Mouse (Mus musculus): ENCODE data around the gene Mogat2. TPM values are rescaled to one million over a fixed set of nuclear protein-coding genes. Genes with fewer than 3 reads are reported as not detected.

Mogat2 gene
- polyA plus RNA-seq, 1 experiment = 0.10 TPM

DNA sequence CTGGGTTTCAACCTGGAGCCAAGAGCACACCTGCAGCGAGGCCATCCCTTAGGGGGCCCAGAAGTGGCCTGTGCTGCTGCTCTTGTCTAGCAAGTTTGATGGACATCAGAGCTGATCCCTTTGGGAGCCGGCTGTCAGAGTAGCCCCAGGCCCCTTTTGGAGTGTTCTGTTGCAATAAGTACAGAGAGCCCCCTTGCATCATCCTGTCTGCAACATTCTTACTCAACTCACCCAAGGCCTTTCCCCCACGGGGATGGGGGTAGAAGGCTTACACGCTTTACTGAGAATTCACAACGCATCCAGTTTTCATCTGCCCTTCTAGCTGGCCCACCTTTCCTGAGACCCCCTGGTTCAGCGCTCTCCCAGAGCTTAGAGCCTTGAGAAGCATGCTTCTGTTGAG, 49.8 kb downstream of the Mogat2 start:
- TF ChIP-seq CTCF (IDR thresholded peaks at IDR 0.05; ENCODE audit: extremely low read depth, insufficient read depth, low read length) = no peak
- TF ChIP-seq POLR2A (IDR thresholded peaks at IDR 0.05; ENCODE audit: extremely low read depth, insufficient read depth, low read length) = no peak
- Histone ChIP-seq H3K4me3 (ENCODE audit: insufficient read depth, low read length) (no peak overlapping the region), H3K4me1 (ENCODE audit: control insufficient read depth, insufficient read depth, low read length) (no peaks in the 10 kb centered on the region), H3K27ac (ENCODE audit: insufficient read depth, low read length) (no peak overlapping the region)

DNA sequence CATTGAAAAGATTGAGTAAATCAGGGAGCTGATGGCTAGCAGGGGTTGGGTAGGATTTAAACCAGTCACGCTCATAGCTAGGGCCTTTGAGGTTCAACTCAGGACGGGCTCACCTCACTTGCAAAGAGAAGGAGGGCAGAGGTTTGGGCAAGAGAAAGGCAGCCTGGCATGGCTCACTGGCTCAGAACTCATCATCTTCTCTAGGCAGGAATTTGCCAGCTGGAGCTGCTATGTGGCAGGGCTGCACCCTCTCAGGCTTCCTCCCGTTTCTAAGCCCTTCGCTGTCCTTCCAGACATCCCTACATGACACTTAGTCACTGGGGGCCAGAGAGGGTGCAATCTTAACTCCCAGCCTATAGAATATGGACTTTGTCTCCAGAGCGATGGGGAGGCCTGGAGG, 51.0 kb downstream of the Mogat2 start:
- Histone ChIP-seq H3K4me3 (ENCODE audit: insufficient read depth, low read length) (no peak overlapping the region), H3K27ac (ENCODE audit: insufficient read depth, low read length) (no peak overlapping the region)
- TF ChIP-seq CTCF (IDR thresholded peaks at IDR 0.05; ENCODE audit: extremely low read depth, insufficient read depth, low read length) (no peak), POLR2A (IDR thresholded peaks at IDR 0.05; ENCODE audit: extremely low read depth, insufficient read depth, low read length) (no peak)

DNA sequence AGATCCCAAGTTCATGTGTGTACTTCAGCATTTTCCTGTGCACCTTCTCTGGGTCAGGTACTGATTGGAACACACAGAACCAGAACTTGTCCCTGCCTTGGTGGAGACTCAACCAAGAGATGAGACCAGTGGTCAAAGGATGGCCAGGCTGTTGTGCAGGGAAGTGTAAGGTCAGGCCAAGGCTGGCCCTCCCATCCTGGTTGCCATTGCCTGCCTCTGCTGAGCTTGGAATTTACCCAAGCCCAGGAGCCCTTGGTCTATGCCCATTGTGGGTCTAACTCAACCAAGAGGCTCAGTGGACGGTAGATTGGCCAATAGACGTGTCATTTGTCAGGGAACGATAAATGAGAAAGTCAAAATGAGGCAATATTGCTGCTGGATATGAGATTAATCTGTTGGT, 53.0 kb downstream of the Mogat2 start:
- Histone ChIP-seq H3K4me3 (ENCODE audit: insufficient read depth, low read length) (no peak overlapping the region), H3K4me1 (ENCODE audit: control insufficient read depth, insufficient read depth, low read length) (0 out of 2 replicates have a peak, but pooled peaks cover 2% of the 10 kb centered on the region), H3K27ac (ENCODE audit: insufficient read depth, low read length) (no peak overlapping the region)
- TF ChIP-seq POLR2A (IDR thresholded peaks at IDR 0.05; ENCODE audit: extremely low read depth, insufficient read depth, low read length) (no peak), CTCF (IDR thresholded peaks at IDR 0.05; ENCODE audit: extremely low read depth, insufficient read depth, low read length) (no peak)

More for the DNA sequence above, 51.0 kb downstream of the Mogat2 start:
- 0 out of 2 replicates have a peak, but pooled peaks cover 2% of the 10 kb centered on the region for H3K4me1 ChIP-seq (ENCODE audit: control insufficient read depth, insufficient read depth, low read length)

DNA sequence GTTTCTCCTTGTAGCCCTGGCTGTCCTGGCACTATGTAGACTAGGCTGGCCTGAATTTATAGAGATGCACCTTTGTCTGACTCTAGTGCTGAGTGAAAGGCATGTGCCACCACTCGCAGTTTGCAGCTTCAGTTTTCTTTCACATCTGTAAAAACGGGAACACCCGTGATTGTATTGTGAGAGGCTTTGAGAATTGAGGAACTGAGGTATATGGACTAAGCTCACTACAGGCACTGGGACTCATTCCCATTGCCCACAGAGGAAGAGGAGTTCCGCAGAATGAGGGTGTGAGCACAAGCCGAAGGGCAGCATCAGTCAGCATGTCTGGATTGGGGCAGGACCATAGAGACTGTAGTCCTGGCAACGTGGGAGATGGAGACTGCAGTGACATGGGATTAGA, 54.7 kb downstream of the Mogat2 start:
- H3K4me1 ChIP-seq (ENCODE audit: control insufficient read depth, insufficient read depth, low read length) = peaks cover 2% of the 10 kb centered on the region; the same call in 1 of the 2 replicates
- TF ChIP-seq CTCF (IDR thresholded peaks at IDR 0.05; ENCODE audit: extremely low read depth, insufficient read depth, low read length) (no peak), POLR2A (IDR thresholded peaks at IDR 0.05; ENCODE audit: extremely low read depth, insufficient read depth, low read length) (no peak)
- H3K4me3 ChIP-seq (ENCODE audit: insufficient read depth, low read length) = no peak overlapping the region
- no peak overlapping the region for H3K27ac ChIP-seq (ENCODE audit: insufficient read depth, low read length)

DNA sequence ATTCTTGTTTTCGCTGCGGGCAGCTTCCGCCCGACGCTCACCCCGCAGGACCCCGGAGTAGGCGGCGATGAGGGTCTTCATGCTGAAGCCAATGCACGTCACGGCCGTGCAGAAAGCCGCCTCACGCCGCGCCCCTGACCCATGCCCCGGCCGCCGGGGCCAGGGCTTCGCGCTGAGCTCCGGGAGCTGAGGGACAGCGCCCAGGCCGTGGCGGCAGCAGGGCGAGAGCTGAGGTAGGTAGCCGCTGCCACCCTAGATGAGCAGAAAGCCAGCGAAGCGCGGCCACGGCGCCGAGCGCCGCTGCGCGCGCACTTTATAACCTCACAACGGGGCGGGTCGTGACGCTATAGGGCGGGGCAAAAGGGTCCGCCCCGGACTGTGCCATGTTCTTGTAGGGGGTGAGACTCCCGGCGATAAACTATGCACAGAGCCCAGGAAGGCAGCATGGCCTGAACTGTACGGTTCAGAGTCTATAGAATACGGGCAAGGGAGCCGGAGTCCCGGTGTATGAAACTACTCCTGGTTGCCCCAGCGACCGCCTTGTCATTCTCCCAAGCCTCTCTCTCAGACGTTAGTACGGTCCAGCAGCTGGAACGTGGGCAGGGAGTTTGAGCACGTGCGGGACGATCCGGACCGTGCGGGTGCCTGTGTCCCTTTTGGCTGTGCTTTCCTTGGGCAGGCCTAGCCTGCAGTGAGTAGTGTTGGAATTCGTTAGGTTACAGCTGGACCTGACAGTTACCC, 55.8 kb downstream of the Mogat2 start, which contains the start of gene Dgat2:
TSS of gene Dgat2 (minus strand) at position 288 of the 741 bp plus-strand sequence.
- H3K4me1 ChIP-seq (ENCODE audit: control insufficient read depth, insufficient read depth, low read length) = peaks cover 8% of the 10 kb centered on the region
- TF ChIP-seq POLR2A (IDR thresholded peaks at IDR 0.05; ENCODE audit: extremely low read depth, insufficient read depth, low read length) (peak; percentile 100), CTCF (IDR thresholded peaks at IDR 0.05; ENCODE audit: extremely low read depth, insufficient read depth, low read length) (no peak)
- peak within 1 kb of the TSS; percentile 76 for H3K4me3 ChIP-seq (ENCODE audit: insufficient read depth, low read length)
- peak within 1 kb of the TSS; percentile 78 for H3K27ac ChIP-seq (ENCODE audit: insufficient read depth, low read length)

DNA sequence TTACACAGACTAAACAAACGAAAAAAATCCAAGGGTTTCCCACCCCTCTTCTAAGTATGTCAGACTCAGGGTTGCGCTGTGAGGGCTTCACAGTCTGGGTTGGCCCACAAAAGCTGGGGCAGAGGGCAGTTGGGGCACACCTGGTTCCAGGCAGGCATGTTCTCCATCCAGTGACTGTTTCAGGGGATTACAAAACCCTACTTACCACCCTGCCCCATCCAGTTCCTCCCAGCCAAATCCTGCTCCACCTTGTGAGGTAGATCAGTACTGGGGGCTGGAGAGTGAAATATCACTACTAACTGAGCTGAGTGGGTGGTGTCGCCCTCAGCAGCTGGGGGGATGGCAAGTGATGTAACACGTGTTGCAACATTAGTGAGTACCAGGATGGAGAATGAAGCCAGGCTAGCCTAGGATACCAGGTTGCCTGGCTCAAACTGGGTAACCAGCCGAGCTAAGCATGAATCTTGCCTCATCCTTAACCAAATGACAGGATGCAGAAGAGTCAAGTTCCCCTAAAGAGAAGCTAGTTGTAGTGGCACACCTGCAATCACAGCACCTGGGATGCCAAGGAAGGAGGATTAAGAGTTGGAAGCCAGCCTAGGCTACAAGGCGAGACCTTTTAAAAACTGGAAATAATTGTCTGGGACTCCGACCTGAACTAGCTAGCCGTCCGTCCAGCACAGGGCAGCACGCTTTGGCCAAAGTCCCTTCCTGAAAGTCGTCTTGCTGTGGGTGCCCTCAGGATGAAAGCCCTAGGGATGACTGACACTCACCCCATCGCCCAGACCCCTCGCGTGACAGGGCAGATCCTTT, 56.6 kb downstream of the Mogat2 start:
- H3K27ac ChIP-seq (ENCODE audit: insufficient read depth, low read length) = peak overlapping the region; percentile 62; the same call in 1 of the 2 replicates
- peaks cover 11% of the 10 kb centered on the region for H3K4me1 ChIP-seq (ENCODE audit: control insufficient read depth, insufficient read depth, low read length)
- TF ChIP-seq POLR2A (IDR thresholded peaks at IDR 0.05; ENCODE audit: extremely low read depth, insufficient read depth, low read length) (no peak), CTCF (IDR thresholded peaks at IDR 0.05; ENCODE audit: extremely low read depth, insufficient read depth, low read length) (no peak)
- H3K4me3 ChIP-seq (ENCODE audit: insufficient read depth, low read length) = peak overlapping the region; percentile 76

DNA sequence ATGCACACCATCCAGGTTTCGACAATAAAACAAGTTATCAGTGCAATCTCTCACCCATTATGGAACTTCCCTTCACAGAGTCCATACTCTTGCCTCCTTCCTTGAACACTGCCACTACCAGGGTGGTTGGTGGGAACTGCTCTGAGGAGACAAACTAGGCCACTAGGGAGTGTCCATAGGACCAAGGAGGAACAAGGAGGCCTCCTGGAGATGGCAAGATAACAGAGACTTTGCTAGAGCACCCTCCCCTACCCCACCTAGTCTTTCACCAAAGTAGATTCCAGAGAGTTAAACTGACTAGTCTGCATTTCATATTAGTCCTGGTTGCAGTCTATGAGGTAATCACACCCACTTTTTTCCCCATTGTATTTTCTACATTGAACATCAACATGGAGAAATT, 58.3 kb downstream of the Mogat2 start:
- peaks cover 11% of the 10 kb centered on the region for H3K4me1 ChIP-seq (ENCODE audit: control insufficient read depth, insufficient read depth, low read length)
- 0 out of 2 replicates have a peak overlapping the region, but pooled peaks have one; percentile 4 for H3K4me3 ChIP-seq (ENCODE audit: insufficient read depth, low read length)
- TF ChIP-seq POLR2A (IDR thresholded peaks at IDR 0.05; ENCODE audit: extremely low read depth, insufficient read depth, low read length) (no peak), CTCF (IDR thresholded peaks at IDR 0.05; ENCODE audit: extremely low read depth, insufficient read depth, low read length) (no peak)
- no peak overlapping the region for H3K27ac ChIP-seq (ENCODE audit: insufficient read depth, low read length)

DNA sequence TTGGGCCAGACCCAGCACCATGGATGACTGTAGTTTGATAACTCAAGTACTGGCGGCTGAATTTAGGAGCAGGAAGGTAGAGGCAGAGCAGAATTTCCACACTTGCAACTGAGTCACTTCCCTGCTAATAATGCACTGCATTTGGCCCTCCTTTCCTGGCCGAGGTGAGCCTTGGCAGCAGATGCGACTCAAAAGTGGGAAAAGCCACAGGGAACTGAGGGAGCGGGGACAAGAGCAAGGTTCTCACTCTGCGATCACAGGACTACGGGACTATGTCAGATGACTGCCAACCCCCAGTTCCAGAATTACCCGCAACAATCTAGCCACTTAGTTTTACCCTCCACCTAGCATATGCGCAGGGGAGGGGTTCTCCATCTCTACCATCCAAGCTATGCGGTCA, 59.1 kb downstream of the Mogat2 start:
- Histone ChIP-seq H3K4me3 (ENCODE audit: insufficient read depth, low read length) (0 out of 2 replicates have a peak overlapping the region, but pooled peaks have one; percentile 4), H3K4me1 (ENCODE audit: control insufficient read depth, insufficient read depth, low read length) (peaks cover 11% of the 10 kb centered on the region), H3K27ac (ENCODE audit: insufficient read depth, low read length) (no peak overlapping the region)
- no peak for TF ChIP-seq CTCF (IDR thresholded peaks at IDR 0.05; ENCODE audit: extremely low read depth, insufficient read depth, low read length)
- TF ChIP-seq POLR2A (IDR thresholded peaks at IDR 0.05; ENCODE audit: extremely low read depth, insufficient read depth, low read length) = no peak

DNA sequence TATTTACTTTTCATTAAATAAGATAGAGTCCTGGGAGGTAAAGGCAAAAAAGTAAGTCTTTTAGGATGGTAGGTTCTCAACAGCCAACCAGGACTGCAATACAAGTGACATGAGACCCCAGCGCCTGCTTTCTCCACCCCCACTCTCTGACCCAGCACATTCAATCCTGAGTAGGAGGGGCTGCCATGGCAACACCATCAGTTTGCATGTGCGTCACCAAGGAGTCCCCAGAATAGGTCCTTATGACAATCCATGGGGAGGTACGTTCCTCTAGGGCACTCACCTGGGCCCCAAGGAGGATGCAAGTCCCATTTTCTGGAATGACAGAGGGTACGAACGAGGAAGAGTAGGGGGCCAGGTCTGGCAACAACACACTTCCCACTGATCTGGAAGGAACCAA, 61.0 kb downstream of the Mogat2 start:
- Histone ChIP-seq H3K4me3 (ENCODE audit: insufficient read depth, low read length) (no peak overlapping the region), H3K27ac (ENCODE audit: insufficient read depth, low read length) (no peak overlapping the region), H3K4me1 (ENCODE audit: control insufficient read depth, insufficient read depth, low read length) (peaks cover 9% of the 10 kb centered on the region)
- TF ChIP-seq POLR2A (IDR thresholded peaks at IDR 0.05; ENCODE audit: extremely low read depth, insufficient read depth, low read length) (no peak), CTCF (IDR thresholded peaks at IDR 0.05; ENCODE audit: extremely low read depth, insufficient read depth, low read length) (no peak)

Measured in cortical plate, adult 2 months (tissue).